Mouse (Mus musculus): Measurements from ENCODE around the gene Dcun1d4. TPM values are rescaled to one million over a fixed set of nuclear protein-coding genes. Genes with fewer than 3 reads are reported as not detected.
"Not testable (repeated sequence)": the region's sequence is repeated elsewhere in the genome, so short reads cannot be mapped to it uniquely, and the experiment has no call there.

The Dcun1d4 gene
- polyA plus RNA-seq, 1 experiment from 2014 or later, result 20.3 TPM

DNA sequence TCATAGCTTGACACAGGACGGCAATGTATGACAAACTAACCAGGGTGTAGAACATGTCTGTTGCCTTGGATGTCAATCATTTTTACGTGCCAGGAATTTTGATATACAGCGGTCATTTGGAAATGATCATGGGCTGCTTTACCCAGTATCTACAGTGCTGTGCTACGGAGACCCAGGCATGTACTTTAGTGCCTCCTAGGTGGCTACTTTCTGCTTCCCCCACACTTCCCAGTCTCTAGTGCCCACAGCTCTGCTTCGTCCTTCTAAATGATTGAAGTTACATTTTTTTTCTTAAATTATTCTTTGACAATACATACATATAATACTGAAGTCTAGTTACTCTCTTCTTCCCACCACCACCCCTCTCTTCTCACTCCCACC lies 25.5 kb upstream of the Dcun1d4 start:
- no peaks in the 10 kb centered on the region for H3K36me3 ChIP-seq (ENCODE audit: control insufficient read depth, insufficient read depth, low read length)
- no peak overlapping the region for H3K4me3 ChIP-seq (ENCODE audit: control insufficient read depth in 1 of 2, insufficient read depth in 1 of 2, low read depth in 1 of 2, low read length in 2 of 2)
- H3K27me3 ChIP-seq (ENCODE audit: control insufficient read depth, insufficient read depth, low read length), result no peaks in the 10 kb centered on the region
- H3K27ac ChIP-seq (replicated peaks in 1 of 2; ENCODE audit: control insufficient read depth in 1 of 2, insufficient read depth in 1 of 2, low read depth in 2 of 2, low read length in 2 of 2), result no peak overlapping the region
- no peaks in the 10 kb centered on the region; a peak in 1 of 4 replicates for H3K4me1 ChIP-seq (ENCODE audit: control insufficient read depth in 2 of 2, insufficient read depth in 2 of 2, low read length in 2 of 2)
- WGBS, result 78% methylated on average over 5 of the region's 5 CpGs
- no peak overlapping the region for H3K9ac ChIP-seq (ENCODE audit: low read length)
- H3K9me3 ChIP-seq (ENCODE audit: control insufficient read depth, low read length), result no peaks in the 10 kb centered on the region
- no peak for ATAC-seq (ENCODE audit: insufficient number of reproducible peaks, insufficient read depth, low FRiP score, low read depth)
- no peak overlapping the region for H3K4me2 ChIP-seq (ENCODE audit: low read length)

DNA sequence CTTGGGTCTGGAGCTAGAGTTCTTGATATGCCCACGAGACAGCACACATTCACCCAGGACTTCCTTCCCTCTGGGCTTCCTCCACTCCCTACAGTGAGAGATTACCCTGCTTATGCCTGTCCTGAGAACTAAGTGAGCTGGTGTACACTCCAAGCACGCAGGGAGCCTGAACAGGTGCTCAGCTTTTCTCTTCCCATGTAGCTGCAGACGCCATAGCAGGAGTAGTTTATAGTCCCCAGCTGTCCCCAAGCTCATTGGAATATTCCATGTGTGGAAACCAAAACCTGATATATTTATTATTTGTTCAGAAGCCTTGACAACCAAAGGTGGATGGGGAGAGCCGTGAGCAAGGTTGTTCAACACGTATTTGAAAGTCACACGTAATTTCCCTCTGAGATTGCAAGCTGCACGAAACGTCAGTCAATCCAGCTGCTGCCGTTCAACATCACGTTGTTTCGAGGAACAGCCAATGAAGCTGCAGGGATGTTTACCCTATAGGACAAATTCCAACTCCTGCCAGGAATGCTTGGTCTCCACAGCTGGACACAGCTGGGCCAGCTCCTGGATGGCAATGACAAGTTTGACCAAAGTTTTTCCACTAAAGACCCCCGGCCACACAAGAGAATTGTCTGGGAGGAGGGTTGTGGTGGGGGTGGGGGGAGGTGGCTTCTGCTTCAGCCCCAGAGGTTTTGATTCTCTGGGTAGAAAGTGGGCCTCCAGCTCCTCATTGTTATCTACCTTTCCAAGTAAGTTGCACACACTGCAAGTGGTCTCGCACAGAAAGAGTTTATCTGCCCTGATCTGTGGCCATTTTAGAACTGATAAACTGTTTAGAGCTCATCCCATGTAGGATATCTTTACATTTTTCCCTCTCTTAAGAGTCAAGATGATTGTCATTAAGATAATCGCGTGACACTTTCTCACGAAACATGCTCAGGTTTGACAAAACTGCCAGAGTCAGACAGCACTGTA lies 12.1 kb upstream of the Dcun1d4 start:
- no peak overlapping the region for H3K4me3 ChIP-seq (ENCODE audit: control insufficient read depth in 1 of 2, insufficient read depth in 1 of 2, low read depth in 1 of 2, low read length in 2 of 2)
- H3K4me2 ChIP-seq (ENCODE audit: low read length), result no peak overlapping the region
- ATAC-seq (ENCODE audit: insufficient number of reproducible peaks, insufficient read depth, low FRiP score, low read depth), result no peak
- no peaks in the 10 kb centered on the region for H3K36me3 ChIP-seq (ENCODE audit: control insufficient read depth, insufficient read depth, low read length)
- H3K4me1 ChIP-seq (ENCODE audit: control insufficient read depth in 2 of 2, insufficient read depth in 2 of 2, low read length in 2 of 2), result no peaks in the 10 kb centered on the region
- no peak overlapping the region for H3K9ac ChIP-seq (ENCODE audit: low read length)
- 75% methylated on average over 16 of the region's 16 CpGs for WGBS
- no peaks in the 10 kb centered on the region for H3K27me3 ChIP-seq (ENCODE audit: control insufficient read depth, insufficient read depth, low read length)
- no peak overlapping the region for H3K27ac ChIP-seq (replicated peaks in 1 of 2; ENCODE audit: control insufficient read depth in 1 of 2, insufficient read depth in 1 of 2, low read depth in 2 of 2, low read length in 2 of 2)
- no peaks in the 10 kb centered on the region for H3K9me3 ChIP-seq (ENCODE audit: control insufficient read depth, low read length)

DNA sequence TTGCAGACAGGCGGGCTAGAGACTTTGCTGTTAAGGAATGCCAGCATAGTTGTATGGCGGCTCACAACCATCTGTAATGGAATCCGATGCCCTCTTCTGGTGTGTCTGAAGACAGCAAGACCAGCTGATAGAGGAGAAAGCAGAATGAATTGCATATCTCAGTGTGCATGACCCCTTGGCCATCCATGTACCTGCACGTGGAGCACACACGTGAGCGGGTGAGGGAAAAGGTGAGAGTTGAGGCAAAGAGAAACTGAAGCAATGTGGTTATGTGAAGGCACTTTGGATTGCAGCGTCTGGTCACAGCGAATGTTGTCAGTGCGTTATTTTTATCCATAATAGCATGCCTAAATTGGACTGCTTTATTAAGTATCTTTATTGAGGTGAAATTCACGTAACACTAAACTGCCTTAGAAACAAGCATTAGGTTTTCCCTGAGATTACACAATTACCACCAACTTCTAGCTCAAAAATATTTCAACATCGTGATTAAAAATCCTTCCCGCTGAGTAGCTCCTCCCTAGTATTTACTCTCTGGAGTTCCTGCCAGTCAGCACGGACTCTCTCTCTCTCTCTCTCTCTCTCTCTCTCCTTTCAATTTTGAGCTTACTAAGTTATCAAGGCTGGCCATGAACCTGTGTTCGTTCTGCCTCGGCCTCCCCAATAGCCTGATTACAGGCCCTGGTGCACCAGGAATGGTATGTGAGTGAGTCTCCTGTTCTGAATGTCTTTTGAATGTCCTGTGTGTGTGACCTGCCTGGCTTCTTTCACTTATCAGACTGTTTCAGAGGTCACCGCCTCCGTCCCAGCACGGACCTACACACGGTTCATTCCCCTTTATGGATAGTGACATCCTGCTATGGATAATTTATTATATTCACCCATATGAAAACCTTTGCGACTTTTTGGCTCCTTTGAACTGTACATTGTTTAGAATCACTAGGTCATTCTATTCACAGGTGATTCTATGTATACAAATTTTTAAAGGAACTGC lies 6.1 kb upstream of the Dcun1d4 start:
- H3K36me3 ChIP-seq (ENCODE audit: control insufficient read depth, insufficient read depth, low read length), result no peaks in the 10 kb centered on the region
- 74% methylated on average over 20 of the region's 20 CpGs for WGBS

DNA sequence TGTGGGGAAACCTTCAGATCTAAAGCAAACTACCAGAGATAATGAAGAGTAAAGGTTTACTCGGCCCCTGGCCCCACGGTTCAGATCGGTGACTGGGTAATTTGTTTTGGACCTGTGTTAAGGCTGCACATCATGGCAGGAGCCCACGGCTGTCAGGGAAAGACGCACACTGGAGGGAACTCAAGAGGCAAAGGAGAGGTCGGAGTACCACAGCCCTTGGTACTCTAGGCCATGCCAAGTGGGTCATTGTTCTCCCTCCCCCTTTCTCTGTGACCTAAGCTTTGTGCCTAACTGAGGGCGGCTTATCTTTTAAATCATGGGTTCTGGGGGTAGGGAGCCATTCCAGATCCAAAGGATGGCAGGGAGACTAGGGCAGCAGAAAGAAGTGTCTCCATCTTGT lies 601 bp downstream of the Dcun1d4 start:
- Histone ChIP-seq H3K4me2 (ENCODE audit: low read length) (no peak overlapping the region), H3K27me3 (ENCODE audit: control insufficient read depth, insufficient read depth, low read length) (no peaks in the 10 kb centered on the region), H3K9ac (ENCODE audit: low read length) (no peak overlapping the region), H3K4me3 (ENCODE audit: control insufficient read depth in 1 of 2, insufficient read depth in 1 of 2, low read depth in 1 of 2, low read length in 2 of 2) (no peak overlapping the region), H3K4me1 (ENCODE audit: control insufficient read depth in 2 of 2, insufficient read depth in 2 of 2, low read length in 2 of 2) (no peaks in the 10 kb centered on the region), H3K27ac (replicated peaks in 1 of 2; ENCODE audit: control insufficient read depth in 1 of 2, insufficient read depth in 1 of 2, low read depth in 2 of 2, low read length in 2 of 2) (no peak overlapping the region), H3K36me3 (ENCODE audit: control insufficient read depth, insufficient read depth, low read length) (no peaks in the 10 kb centered on the region), H3K9me3 (ENCODE audit: control insufficient read depth, low read length) (no peaks in the 10 kb centered on the region)
- no peak for ATAC-seq (ENCODE audit: insufficient number of reproducible peaks, insufficient read depth, low FRiP score, low read depth)
- 82% methylated on average over 7 of the region's 7 CpGs for WGBS

More for the DNA sequence above, 6.1 kb upstream of the Dcun1d4 start:
- ATAC-seq (ENCODE audit: insufficient number of reproducible peaks, insufficient read depth, low FRiP score, low read depth), result no peak
- H3K4me3 ChIP-seq (ENCODE audit: control insufficient read depth in 1 of 2, insufficient read depth in 1 of 2, low read depth in 1 of 2, low read length in 2 of 2), result no peak overlapping the region
- H3K4me1 ChIP-seq (ENCODE audit: control insufficient read depth in 2 of 2, insufficient read depth in 2 of 2, low read length in 2 of 2), result no peaks in the 10 kb centered on the region
- no peaks in the 10 kb centered on the region for H3K27me3 ChIP-seq (ENCODE audit: control insufficient read depth, insufficient read depth, low read length)
- no peak overlapping the region for H3K9ac ChIP-seq (ENCODE audit: low read length)
- no peak overlapping the region for H3K27ac ChIP-seq (replicated peaks in 1 of 2; ENCODE audit: control insufficient read depth in 1 of 2, insufficient read depth in 1 of 2, low read depth in 2 of 2, low read length in 2 of 2)
- no peaks in the 10 kb centered on the region for H3K9me3 ChIP-seq (ENCODE audit: control insufficient read depth, low read length)
- no peak overlapping the region for H3K4me2 ChIP-seq (ENCODE audit: low read length)

DNA sequence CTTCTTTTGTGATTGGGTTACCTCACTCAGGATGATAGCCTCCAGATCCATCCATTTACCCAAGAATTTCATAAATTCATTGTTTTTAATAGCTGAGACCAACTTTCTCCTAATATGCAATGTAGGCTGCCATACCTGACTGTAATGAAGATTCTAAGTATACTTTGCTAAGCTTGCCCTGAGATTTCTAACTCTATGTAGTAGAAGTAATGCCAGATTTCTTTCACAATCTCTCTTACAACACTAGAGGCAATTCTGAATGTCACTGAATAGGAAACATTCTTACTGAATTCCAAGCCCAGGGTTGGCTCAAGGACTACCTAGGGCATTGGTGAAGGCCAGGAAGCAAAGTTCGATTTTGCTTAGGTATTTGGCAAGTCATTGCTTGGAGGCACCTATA lies 1.6 kb downstream of the Dcun1d4 start:
- not testable (repeated sequence) for H3K4me2 ChIP-seq (ENCODE audit: low read length); H3K27ac ChIP-seq (replicated peaks in 1 of 2; ENCODE audit: control insufficient read depth in 1 of 2, insufficient read depth in 1 of 2, low read depth in 2 of 2, low read length in 2 of 2); H3K36me3 ChIP-seq (ENCODE audit: control insufficient read depth, insufficient read depth, low read length); H3K4me3 ChIP-seq (ENCODE audit: control insufficient read depth in 1 of 2, insufficient read depth in 1 of 2, low read depth in 1 of 2, low read length in 2 of 2); H3K27me3 ChIP-seq (ENCODE audit: control insufficient read depth, insufficient read depth, low read length); H3K9me3 ChIP-seq (ENCODE audit: control insufficient read depth, low read length); H3K9ac ChIP-seq (ENCODE audit: low read length); ATAC-seq (ENCODE audit: insufficient number of reproducible peaks, insufficient read depth, low FRiP score, low read depth); H3K4me1 ChIP-seq (ENCODE audit: control insufficient read depth in 2 of 2, insufficient read depth in 2 of 2, low read length in 2 of 2)
- 92% methylated on average over 1 of the region's 1 CpGs for WGBS

- no peak overlapping the region for H3K27ac ChIP-seq (replicated peaks in 1 of 2; ENCODE audit: control insufficient read depth in 1 of 2, insufficient read depth in 1 of 2, low read depth in 2 of 2, low read length in 2 of 2)
- 83% methylated on average over 5 of the region's 5 CpGs for WGBS
- no peaks in the 10 kb centered on the region for H3K9me3 ChIP-seq (ENCODE audit: control insufficient read depth, low read length)
- H3K4me2 ChIP-seq (ENCODE audit: low read length), result no peak overlapping the region
- no peak for ATAC-seq (ENCODE audit: insufficient number of reproducible peaks, insufficient read depth, low FRiP score, low read depth)
- H3K4me1 ChIP-seq (ENCODE audit: control insufficient read depth in 2 of 2, insufficient read depth in 2 of 2, low read length in 2 of 2), result no peaks in the 10 kb centered on the region
- H3K4me3 ChIP-seq (ENCODE audit: control insufficient read depth in 1 of 2, insufficient read depth in 1 of 2, low read depth in 1 of 2, low read length in 2 of 2), result no peak overlapping the region
- no peaks in the 10 kb centered on the region for H3K27me3 ChIP-seq (ENCODE audit: control insufficient read depth, insufficient read depth, low read length)
- no peak overlapping the region for H3K9ac ChIP-seq (ENCODE audit: low read length)
- H3K36me3 ChIP-seq (ENCODE audit: control insufficient read depth, insufficient read depth, low read length), result no peaks in the 10 kb centered on the region
Measured at GRCm38 (mm10) chr5:73484016-73484615, 3.3 kb downstream of the Dcun1d4 start.

DNA sequence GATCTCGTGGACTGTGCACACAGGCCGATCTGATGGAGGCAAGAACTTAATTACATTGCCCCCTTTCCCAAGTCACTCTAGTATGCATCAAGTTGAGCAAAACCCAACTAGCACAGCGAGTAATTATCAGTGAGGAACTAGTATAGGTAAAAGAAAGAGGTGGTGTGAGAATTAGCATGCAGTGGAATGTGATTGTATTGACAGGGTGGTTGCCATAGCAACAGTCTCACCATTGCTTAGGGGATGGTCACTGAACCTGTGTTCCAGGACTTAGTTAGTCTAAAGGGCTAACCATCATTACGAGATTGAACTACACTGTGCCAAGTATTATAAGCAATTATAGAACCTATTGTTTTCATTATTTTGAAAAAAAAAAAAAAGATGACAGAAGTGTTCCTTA lies 5.7 kb downstream of the Dcun1d4 start:
- WGBS, result 51% methylated on average over 4 of the region's 4 CpGs
- no peak overlapping the region for H3K9ac ChIP-seq (ENCODE audit: low read length)
- H3K36me3 ChIP-seq (ENCODE audit: control insufficient read depth, insufficient read depth, low read length), result no peaks in the 10 kb centered on the region
- ATAC-seq (ENCODE audit: insufficient number of reproducible peaks, insufficient read depth, low FRiP score, low read depth), result no peak
- 0 out of 4 replicates have a peak, but pooled peaks cover 0 to 2% of the 10 kb centered on the region in 2 experiments for H3K4me1 ChIP-seq (ENCODE audit: control insufficient read depth in 2 of 2, insufficient read depth in 2 of 2, low read length in 2 of 2)
- H3K4me3 ChIP-seq (ENCODE audit: control insufficient read depth in 1 of 2, insufficient read depth in 1 of 2, low read depth in 1 of 2, low read length in 2 of 2), result no peak overlapping the region
- H3K9me3 ChIP-seq (ENCODE audit: control insufficient read depth, low read length), result no peaks in the 10 kb centered on the region
- no peak overlapping the region for H3K27ac ChIP-seq (replicated peaks in 1 of 2; ENCODE audit: control insufficient read depth in 1 of 2, insufficient read depth in 1 of 2, low read depth in 2 of 2, low read length in 2 of 2)
- no peaks in the 10 kb centered on the region for H3K27me3 ChIP-seq (ENCODE audit: control insufficient read depth, insufficient read depth, low read length)
- no peak overlapping the region for H3K4me2 ChIP-seq (ENCODE audit: low read length)
